Mouse (Mus musculus) MEL (cell line): Measurements from ENCODE around the gene Pdcl3.

Source experiments
- CHD2 ChIP-seq: IDR thresholded peaks from 2 replicates; pipeline ENCODE4 v1.6.1; 2011; ENCODE audit warnings: low read length, improper control_type of control experiment
- CTCF ChIP-seq, 3 experiments: IDR thresholded peaks in 2 of 3; conservative IDR thresholded peaks in 1 of 3; 2 replicates each; pipeline ENCODE4 v1.5.1; 2011 to 2012; ENCODE audit warnings: low read length in 3 of 3, low read depth in 2 of 3, mild to moderate bottlenecking in 2 of 3, improper control_type of control experiment in 1 of 3, inconsistent platforms in 1 of 3, mixed read lengths in 1 of 3, moderate library complexity in 1 of 3; ENCODE audit not compliant: control insufficient read depth in 1 of 3, insufficient read depth in 1 of 3, poor library complexity in 1 of 3, severe bottlenecking in 1 of 3
- JUND ChIP-seq: IDR thresholded peaks from 2 replicates; pipeline ENCODE4 v1.6.1; 2011; ENCODE audit warnings: low read depth, mild to moderate bottlenecking, improper control_type of control experiment, low read length
- KAT2A ChIP-seq: conservative IDR thresholded peaks from 2 replicates; pipeline ENCODE4 v1.6.1; 2012; ENCODE audit warnings: low read depth, low read length, improper control_type of control experiment, inconsistent platforms
- POLR2A ChIP-seq, 2 experiments: IDR thresholded peaks; 2 replicates each; pipeline ENCODE4 v1.6.1; 2011 to 2012; ENCODE audit warnings: low read length in 2 of 2, mild to moderate bottlenecking in 2 of 2, control low read depth in 1 of 2, improper control_type of control experiment in 1 of 2, low read depth in 1 of 2, moderate library complexity in 1 of 2; ENCODE audit not compliant: control insufficient read depth in 1 of 2, insufficient read depth in 1 of 2, poor library complexity in 1 of 2
- RAD21 ChIP-seq: IDR thresholded peaks from 2 replicates; pipeline ENCODE4 v1.6.1; 2011; ENCODE audit warnings: mild to moderate bottlenecking, low read depth, low read length, improper control_type of control experiment
- RCOR1 ChIP-seq: IDR thresholded peaks from 2 replicates; pipeline ENCODE4 v1.6.1; 2012; ENCODE audit warnings: low read depth, mild to moderate bottlenecking, inconsistent platforms, low read length, improper control_type of control experiment
- SIN3A ChIP-seq: IDR thresholded peaks from 2 replicates; pipeline ENCODE4 v1.6.1; 2012; ENCODE audit warnings: low read length, improper control_type of control experiment, inconsistent platforms
- TAL1 ChIP-seq: IDR thresholded peaks from 2 replicates; pipeline ENCODE4 v1.6.1; 2012; ENCODE audit warnings: mild to moderate bottlenecking, inconsistent platforms, low read length, moderate library complexity, mixed read lengths
- TBP ChIP-seq: IDR thresholded peaks from 2 replicates; pipeline ENCODE4 v1.8.0; 2011; ENCODE audit warnings: low read depth, low read length, improper control_type of control experiment
- USF1 ChIP-seq: IDR thresholded peaks from 2 replicates; pipeline ENCODE4 v1.6.1; 2014; ENCODE audit warnings: low read depth, mild to moderate bottlenecking, inconsistent platforms, low read length, improper control_type of control experiment, moderate library complexity
- ZC3H11A ChIP-seq: IDR thresholded peaks from 2 replicates; pipeline ENCODE4 v1.6.1; 2012; ENCODE audit warnings: low read depth, mild to moderate bottlenecking, inconsistent platforms, low read length, improper control_type of control experiment
- ZNF384 ChIP-seq: IDR thresholded peaks from 2 replicates; pipeline ENCODE4 v1.6.1; 2012; ENCODE audit warnings: low read depth, mild to moderate bottlenecking, inconsistent platforms, low read length, improper control_type of control experiment

DNA sequence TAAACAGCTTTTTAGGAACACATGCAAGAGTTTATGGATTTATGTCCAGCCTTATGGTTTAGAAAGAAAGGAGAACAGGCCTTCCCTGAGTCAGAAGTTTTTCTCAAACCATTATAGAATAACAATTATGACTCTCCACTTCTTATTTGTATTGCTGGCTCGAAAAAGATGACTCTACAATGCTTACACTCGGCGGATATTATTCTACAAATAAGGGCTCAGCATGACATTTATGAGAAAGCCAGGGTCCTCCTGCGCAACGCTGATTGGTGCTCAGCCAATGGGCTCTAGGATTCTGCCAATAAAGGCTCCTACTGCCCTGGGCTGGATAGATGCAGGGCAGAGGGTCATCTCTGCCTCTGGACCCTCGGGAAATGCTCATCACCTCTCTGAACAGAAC, 46.6 kb upstream of the Pdcl3 start, which contains the start of gene Nms:
- TF ChIP-seq TAL1 (no peak), CHD2 (no peak), CTCF (IDR thresholded peaks at IDR 0.05 in 2 of 3, conservative IDR thresholded peaks at IDR 0.05 in 1 of 3; ENCODE audit: control insufficient read depth in 1 of 3, insufficient read depth in 1 of 3, low read depth in 2 of 3, low read length in 3 of 3, poor library complexity in 1 of 3, severe bottlenecking in 1 of 3) (no peak), POLR2A (IDR thresholded peaks at IDR 0.05; ENCODE audit: control insufficient read depth in 1 of 2, insufficient read depth in 1 of 2, low read depth in 1 of 2, low read length in 2 of 2, poor library complexity in 1 of 2) (no peak), JUND (no peak), KAT2A (no peak), SIN3A (no peak), RAD21 (no peak), RCOR1 (no peak), TBP (no peak), USF1 (no peak), ZNF384 (no peak), ZC3H11A (no peak)
